Mouse (Mus musculus): ENCODE data around the gene Cd244a.

GRCm38 (mm10) chr1:171640796-171641195 lies 81.8 kb downstream of the Cd244a start:
- TF ChIP-seq CTCF (IDR thresholded peaks at IDR 0.05; ENCODE audit: extremely low read depth, insufficient read depth, low read length) (no peak), POLR2A (IDR thresholded peaks at IDR 0.05; ENCODE audit: extremely low read depth, insufficient read depth, low read length) (no peak)

All from cortical plate, adult 2 months (tissue).